Mouse (Mus musculus): Measurements from ENCODE around the gene Zfp13. TPM values are rescaled to one million over a fixed set of nuclear protein-coding genes. Genes with fewer than 3 reads are reported as not detected.
A peak's percentile ranks its signal among the peaks of the same experiment; 100 is the strongest.
"Not testable (repeated sequence)": the region's sequence is repeated elsewhere in the genome, so short reads cannot be mapped to it uniquely, and the experiment has no call there.

Zfp13 gene
- polyA plus RNA-seq, 1 experiment from 2014 or later, result 29.3 TPM

DNA sequence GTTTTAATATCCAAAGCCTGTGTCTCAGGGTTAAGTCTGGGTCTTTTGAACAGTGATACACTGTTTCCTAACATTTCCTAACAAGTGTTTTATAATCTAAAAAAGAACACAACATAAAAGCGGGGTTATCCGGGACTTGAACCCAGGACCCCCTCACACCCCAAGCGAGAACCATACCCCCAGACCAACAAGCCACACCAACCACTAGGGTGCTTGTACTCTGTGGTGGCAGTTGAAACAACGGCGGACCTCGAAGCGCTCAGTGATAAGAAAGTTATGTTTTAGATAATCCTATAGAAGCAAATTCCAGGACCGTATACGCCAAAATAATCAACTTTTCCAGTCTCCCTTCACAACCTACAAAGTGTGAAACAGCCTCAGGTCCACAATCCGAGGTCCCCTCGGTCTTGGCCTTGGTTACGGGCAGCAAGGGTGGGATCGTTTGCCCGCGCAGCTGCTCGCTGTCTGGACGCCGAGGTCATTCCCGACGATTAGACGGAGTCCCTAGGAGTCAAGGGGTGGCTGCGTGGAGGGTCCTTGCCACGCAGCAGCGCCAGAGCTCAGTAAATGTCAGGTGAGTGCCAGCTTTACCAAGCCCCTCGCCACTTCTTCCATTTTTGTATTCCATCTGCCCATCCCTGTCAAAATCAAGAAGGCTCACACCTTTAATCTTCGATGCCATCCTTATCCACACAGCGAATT lies 61.6 kb downstream of the Zfp13 start:
- Histone ChIP-seq H3K27ac (replicated peaks) (no peak overlapping the region), H3K27me3 (peaks cover 51% of the 10 kb centered on the region), H3K4me3 (peak overlapping the region; percentile 31), H3K4me2 (peak overlapping the region; percentile 53), H3K36me3 (no peaks in the 10 kb centered on the region), H3K4me1 (replicated peaks) (peaks cover 23% of the 10 kb centered on the region), H3K9ac (no peak overlapping the region), H3K9me3 (no peaks in the 10 kb centered on the region)
- no peak for ATAC-seq (ENCODE audit: low FRiP score, low read depth)
- WGBS, result 4% methylated on average over 27 of the region's 27 CpGs

DNA sequence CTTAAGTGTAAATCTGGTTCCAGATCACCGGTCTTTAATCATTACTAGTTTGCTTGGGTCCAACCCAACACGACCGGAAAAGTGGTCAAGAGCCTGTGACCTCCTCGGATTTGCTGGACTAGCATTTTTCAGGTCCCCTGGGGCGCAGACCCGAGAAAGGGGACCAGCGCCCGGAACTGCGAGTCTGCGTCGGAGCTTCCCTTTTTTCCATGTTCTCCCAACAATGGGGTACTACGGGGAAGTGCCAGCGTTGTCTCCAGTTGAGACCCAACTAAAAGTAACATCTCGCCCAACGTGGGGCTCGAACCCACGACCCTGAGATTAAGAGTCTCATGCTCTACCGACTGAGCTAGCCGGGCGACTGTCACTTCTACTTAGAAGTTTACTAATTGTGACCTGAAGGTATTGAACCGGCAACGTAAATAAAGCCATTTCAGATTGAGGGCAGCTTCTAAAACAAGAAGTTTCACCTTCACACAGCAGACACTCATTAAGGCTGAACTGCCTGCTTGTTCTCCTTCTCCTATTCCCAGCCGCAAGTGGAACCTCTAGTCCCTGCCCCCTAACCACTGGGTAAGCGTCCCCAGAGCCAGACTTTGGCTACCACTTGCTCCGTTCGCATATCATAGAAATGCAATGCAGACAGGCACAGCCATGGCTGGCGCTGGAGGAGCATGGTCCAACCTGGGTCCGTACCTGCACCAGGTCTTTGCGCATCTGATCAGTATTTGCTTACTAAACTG lies 64.1 kb downstream of the Zfp13 start:
- not testable (repeated sequence) for H3K36me3 ChIP-seq; ATAC-seq (ENCODE audit: low FRiP score, low read depth); H3K9me3 ChIP-seq; H3K27ac ChIP-seq (replicated peaks); H3K9ac ChIP-seq
- Histone ChIP-seq H3K4me3 (0 out of 2 replicates have a peak overlapping the region, but pooled peaks have one; percentile 12), H3K4me2 (peak overlapping the region; percentile 38), H3K27me3 (peaks cover 41% of the 10 kb centered on the region), H3K4me1 (replicated peaks) (peaks cover 14% of the 10 kb centered on the region)
- 2% methylated on average over 17 of the region's 29 CpGs for WGBS

DNA sequence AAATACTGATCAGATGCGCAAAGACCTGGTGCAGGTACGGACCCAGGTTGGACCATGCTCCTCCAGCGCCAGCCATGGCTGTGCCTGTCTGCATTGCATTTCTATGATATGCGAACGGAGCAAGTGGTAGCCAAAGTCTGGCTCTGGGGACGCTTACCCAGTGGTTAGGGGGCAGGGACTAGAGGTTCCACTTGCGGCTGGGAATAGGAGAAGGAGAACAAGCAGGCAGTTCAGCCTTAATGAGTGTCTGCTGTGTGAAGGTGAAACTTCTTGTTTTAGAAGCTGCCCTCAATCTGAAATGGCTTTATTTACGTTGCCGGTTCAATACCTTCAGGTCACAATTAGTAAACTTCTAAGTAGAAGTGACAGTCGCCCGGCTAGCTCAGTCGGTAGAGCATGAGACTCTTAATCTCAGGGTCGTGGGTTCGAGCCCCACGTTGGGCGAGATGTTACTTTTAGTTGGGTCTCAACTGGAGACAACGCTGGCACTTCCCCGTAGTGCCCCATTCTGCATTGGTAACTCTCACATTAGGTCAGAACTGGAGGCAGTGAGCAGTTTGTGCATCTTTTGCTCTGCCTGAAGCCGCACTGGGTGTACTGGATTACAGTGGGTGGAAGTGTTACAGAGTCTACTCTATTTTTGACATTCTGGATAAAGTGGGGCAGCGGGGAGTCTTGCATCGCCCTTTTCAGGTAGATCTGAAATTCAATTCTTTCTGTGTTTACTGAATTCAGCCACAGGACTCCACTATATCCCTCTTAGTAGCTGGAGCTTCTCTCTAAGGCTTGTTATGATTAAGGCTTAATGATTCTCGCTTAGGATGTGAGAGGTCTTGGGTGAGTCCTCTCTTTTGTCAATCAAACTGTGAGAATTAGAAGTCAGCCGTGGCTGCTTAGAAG lies 65.4 kb downstream of the Zfp13 start:
- WGBS, result 8% methylated on average over 11 of the region's 23 CpGs
- not testable (repeated sequence) for H3K4me3 ChIP-seq; H3K27ac ChIP-seq (replicated peaks); ATAC-seq (ENCODE audit: low FRiP score, low read depth); H3K9me3 ChIP-seq; H3K36me3 ChIP-seq; H3K4me2 ChIP-seq; H3K9ac ChIP-seq
- H3K27me3 ChIP-seq, result peaks cover 31% of the 10 kb centered on the region
- peaks cover 14% of the 10 kb centered on the region for H3K4me1 ChIP-seq (replicated peaks)

DNA sequence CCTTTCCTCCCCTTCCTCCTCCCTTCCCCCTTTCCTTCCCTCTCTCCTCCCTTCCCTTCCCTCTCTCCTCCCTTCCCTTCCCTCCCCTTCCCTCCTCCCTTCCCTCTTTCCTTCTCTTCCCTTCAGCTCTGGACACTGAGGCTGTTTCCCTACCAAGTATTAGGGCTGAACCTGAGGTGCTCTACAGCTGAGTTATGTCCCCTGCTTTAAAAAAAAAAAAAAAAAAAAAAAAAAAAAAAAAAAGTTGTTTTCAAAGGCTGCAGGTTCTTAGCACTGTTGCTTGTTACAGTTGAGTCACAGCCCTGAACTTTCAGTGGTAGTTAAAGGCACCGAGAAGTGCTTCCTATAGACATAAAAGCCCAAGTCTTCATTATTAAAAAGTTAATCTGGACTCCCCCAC lies 67.9 kb downstream of the Zfp13 start:
- ATAC-seq (ENCODE audit: low FRiP score, low read depth); H3K27ac ChIP-seq (replicated peaks); H3K9me3 ChIP-seq; H3K4me1 ChIP-seq (replicated peaks); H3K36me3 ChIP-seq; H3K4me3 ChIP-seq; H3K4me2 ChIP-seq; H3K9ac ChIP-seq: not testable (repeated sequence)
- 27% methylated on average over 1 of the region's 1 CpGs for WGBS
- peaks cover 12% of the 10 kb centered on the region for H3K27me3 ChIP-seq

Other genes with a start within 250 kb of the Zfp13 start
- gene Vmn2r116, start 214.9 kb downstream of the Zfp13 start, polyA plus RNA-seq (2015; fragmentation: Nextera tagmentation; extraction: Ambion mirVana), result not detected in 2 replicates
- gene Vmn2r117, start 119.8 kb downstream of the Zfp13 start, polyA plus RNA-seq (2015; fragmentation: Nextera tagmentation; extraction: Ambion mirVana), result not detected in 2 replicates
- gene Zfp213, start 35.2 kb downstream of the Zfp13 start, polyA plus RNA-seq (2015; fragmentation: Nextera tagmentation; extraction: Ambion mirVana), result 17.3 and 19.8 TPM in 2 replicates
- 0.05 and 0.25 TPM in 2 replicates for gene Zscan10, start 1.4 kb upstream of the Zfp13 start, polyA plus RNA-seq (2015; fragmentation: Nextera tagmentation; extraction: Ambion mirVana)
- 1.7 TPM in 2 replicates for gene Mmp25, start 45.8 kb upstream of the Zfp13 start, polyA plus RNA-seq (2015; fragmentation: Nextera tagmentation; extraction: Ambion mirVana)
- 0.13 TPM in 1 of 2 replicates, not detected in the other for gene Bicdl2, start 61.0 kb upstream of the Zfp13 start, polyA plus RNA-seq (2015; fragmentation: Nextera tagmentation; extraction: Ambion mirVana)
- gene Hcfc1r1, start 74.1 kb upstream of the Zfp13 start, polyA plus RNA-seq (2015; fragmentation: Nextera tagmentation; extraction: Ambion mirVana), result 127 and 138 TPM in 2 replicates
- gene Thoc6, start 74.4 kb upstream of the Zfp13 start, polyA plus RNA-seq (2015; fragmentation: Nextera tagmentation; extraction: Ambion mirVana), result 40.5 and 43.5 TPM in 2 replicates
- 3.3 and 5.3 TPM in 2 replicates for gene Tnfrsf12a, start 78.0 kb upstream of the Zfp13 start, polyA plus RNA-seq (2015; fragmentation: Nextera tagmentation; extraction: Ambion mirVana)
- gene Cldn6, start 79.8 kb upstream of the Zfp13 start, polyA plus RNA-seq (2015; fragmentation: Nextera tagmentation; extraction: Ambion mirVana), result 0.38 and 0.66 TPM in 2 replicates
- 1.2 and 1.8 TPM in 2 replicates for gene Cldn9, start 84.5 kb upstream of the Zfp13 start, polyA plus RNA-seq (2015; fragmentation: Nextera tagmentation; extraction: Ambion mirVana)
- 0.13 and 0.41 TPM in 2 replicates for gene 1520401A03Rik, start 123.3 kb upstream of the Zfp13 start, polyA plus RNA-seq (2015; fragmentation: Nextera tagmentation; extraction: Ambion mirVana)
- gene Pkmyt1, start 126.8 kb upstream of the Zfp13 start, polyA plus RNA-seq (2015; fragmentation: Nextera tagmentation; extraction: Ambion mirVana), result 19.8 and 21.8 TPM in 2 replicates
- gene Paqr4, start 141.4 kb upstream of the Zfp13 start, polyA plus RNA-seq (2015; fragmentation: Nextera tagmentation; extraction: Ambion mirVana), result 67.0 and 75.2 TPM in 2 replicates
- gene Kremen2, start 146.3 kb upstream of the Zfp13 start, polyA plus RNA-seq (2015; fragmentation: Nextera tagmentation; extraction: Ambion mirVana), result 1.5 TPM in 2 replicates
- gene Flywch1, start 172.1 kb upstream of the Zfp13 start, polyA plus RNA-seq (2015; fragmentation: Nextera tagmentation; extraction: Ambion mirVana), result 204 and 209 TPM in 2 replicates
- gene Flywch2, start 186.6 kb upstream of the Zfp13 start, polyA plus RNA-seq (2015; fragmentation: Nextera tagmentation; extraction: Ambion mirVana), result 79.4 and 83.9 TPM in 2 replicates
- gene Srrm2, start 191.0 kb upstream of the Zfp13 start, polyA plus RNA-seq (2015; fragmentation: Nextera tagmentation; extraction: Ambion mirVana), result 480 and 502 TPM in 2 replicates
- gene Elob, start 229.6 kb upstream of the Zfp13 start, polyA plus RNA-seq (2015; fragmentation: Nextera tagmentation; extraction: Ambion mirVana), result 1,257 and 1,293 TPM in 2 replicates
- gene Prss33, start 236.6 kb upstream of the Zfp13 start, polyA plus RNA-seq (2015; fragmentation: Nextera tagmentation; extraction: Ambion mirVana), result 0.17 and 0.35 TPM in 2 replicates
- gene Prss32, start 244.4 kb upstream of the Zfp13 start, polyA plus RNA-seq (2015; fragmentation: Nextera tagmentation; extraction: Ambion mirVana), result not detected in 2 replicates
- gene Prss41, start 244.7 kb upstream of the Zfp13 start, polyA plus RNA-seq (2015; fragmentation: Nextera tagmentation; extraction: Ambion mirVana), result 1.3 and 1.8 TPM in 2 replicates